Mouse (Mus musculus) effector memory CD4-positive, alpha-beta T cell, adult 7 months (primary cell): Measurements from ENCODE around the gene Stradb. TPM values are rescaled to one million over a fixed set of nuclear protein-coding genes. Genes with fewer than 3 reads are reported as not detected.

Source experiments
- polyA plus RNA-seq: library from polyadenylated mRNA; unstranded; fragments of 100-300 nt; shearing (Covaris generic); gene quantifications from one replicate; pipeline ENCODE4 v1.2.1, GENCODE M21; 2017

Gene Stradb
- polyA plus RNA-seq = 11.5 TPM

DNA sequence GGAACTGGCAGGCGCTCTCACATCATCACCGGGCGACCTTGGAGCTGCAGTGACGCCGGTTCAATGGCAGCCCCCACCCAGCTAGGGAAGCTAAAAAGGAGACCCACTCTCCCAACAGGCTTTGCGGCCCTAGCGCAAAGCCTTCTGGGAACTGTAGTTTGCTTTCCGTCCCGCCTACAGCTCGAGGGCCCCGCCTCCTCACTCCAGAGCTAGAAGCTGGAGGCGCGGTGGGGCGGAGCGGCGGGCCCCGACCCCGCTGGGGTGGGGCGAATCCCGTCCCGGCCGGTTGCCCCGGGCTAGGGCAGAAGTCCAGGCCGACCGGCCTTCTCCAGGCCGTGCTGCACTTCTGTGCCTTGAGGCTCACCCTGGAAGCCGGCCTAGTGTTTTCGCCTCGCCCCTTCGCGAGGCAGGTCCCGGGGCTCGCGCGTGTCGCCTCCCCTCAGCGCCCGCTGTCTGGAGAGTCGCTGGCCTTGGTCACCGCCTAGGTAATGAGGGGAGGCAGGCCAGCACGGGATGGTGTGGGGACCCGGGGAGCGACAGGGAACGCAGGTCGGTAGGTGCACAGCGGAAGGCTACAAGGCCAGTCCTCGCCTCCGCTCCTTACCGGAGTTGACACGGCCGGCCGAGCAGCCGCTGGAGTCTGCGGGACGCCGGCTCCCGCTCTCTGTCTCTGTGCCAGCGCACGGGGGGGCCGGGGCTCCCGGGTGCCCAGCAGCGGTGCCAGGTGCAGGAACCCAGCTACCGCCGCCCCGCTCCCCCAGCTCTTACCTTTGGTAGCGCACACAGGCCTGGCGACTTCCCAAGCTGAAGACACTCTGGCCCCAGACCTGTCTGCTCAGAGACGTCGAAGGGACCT is at the start of gene Stradb, which contains the start of gene Trak2:
Gene Stradb (plus strand): TSS at position 157 of the 856 bp plus-strand sequence.
Gene Trak2 (minus strand): TSS at position 65 of the 856 bp plus-strand sequence.

Other genes with a start within 250 kb of the Stradb start
- 87.5 TPM for gene Casp8, start 178.1 kb upstream of the Stradb start, polyA plus RNA-seq
- 40.2 TPM for gene Trak2, start 92 bp upstream of the Stradb start, polyA plus RNA-seq
- 0.17 TPM for gene C2cd6, start 121.4 kb downstream of the Stradb start, polyA plus RNA-seq
- 8.7 TPM for gene Tmem237, start 146.9 kb downstream of the Stradb start, polyA plus RNA-seq
- gene Mpp4, start 189.9 kb downstream of the Stradb start, polyA plus RNA-seq = not detected